Mouse (Mus musculus): ENCODE measurements around the gene Cyp27b1. TPM values are rescaled to one million over a fixed set of nuclear protein-coding genes. Genes with fewer than 3 reads are reported as not detected.
"Not testable (repeated sequence)": the region's sequence is repeated elsewhere in the genome, so short reads cannot be mapped to it uniquely, and the experiment has no call there.

Gene Cyp27b1
- polyA plus RNA-seq, 2 experiments, result 0.07 TPM; not detected in 1

DNA sequence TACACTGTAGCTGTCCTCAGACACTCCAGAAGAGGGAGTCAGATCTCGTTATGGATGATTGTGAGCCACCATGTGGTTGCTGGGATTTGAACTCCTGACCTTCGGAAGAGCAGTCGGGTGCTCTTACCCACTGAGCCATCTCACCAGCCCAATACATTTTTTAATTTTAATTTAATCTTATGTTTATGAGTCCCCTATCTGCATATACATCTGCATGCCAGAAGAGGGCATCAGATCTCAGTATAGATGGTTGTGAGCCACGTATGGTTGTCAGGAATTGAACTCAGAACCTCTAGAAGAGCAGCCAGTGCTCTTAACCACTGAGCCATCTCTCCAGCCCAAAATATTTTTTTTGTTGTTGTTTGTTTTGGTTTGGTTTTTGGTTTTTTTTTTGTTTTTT, 24.2 kb downstream of the Cyp27b1 start:
- H3K4me3 ChIP-seq (ENCODE audit: insufficient read depth in 1 of 2, low read depth in 2 of 2, low read length in 2 of 2); H3K27me3 ChIP-seq (ENCODE audit: control insufficient read depth, insufficient read depth, low read length); H3K9ac ChIP-seq (replicated peaks); DNase-seq (ENCODE audit: low read depth in 3 of 3, low spot score in 3 of 3); ATAC-seq (ENCODE audit: insufficient read depth); H3K27ac ChIP-seq; H3K9me3 ChIP-seq (ENCODE audit: control insufficient read depth, low read length); H3K4me2 ChIP-seq (ENCODE audit: low read depth); H3K36me3 ChIP-seq (replicated peaks; ENCODE audit: control insufficient read depth, insufficient read depth, low read depth): not testable (repeated sequence)
- H3K4me1 ChIP-seq (replicated peaks; ENCODE audit: control insufficient read depth in 2 of 2, insufficient read depth in 2 of 2, low read length in 1 of 2), result peaks cover 0 to 28% of the 10 kb centered on the region in 2 experiments; a peak in 3 of 4 replicates
- peak; percentile 21; the same call in 1 of the 2 replicates for TF ChIP-seq CTCF (IDR thresholded peaks at IDR 0.05; ENCODE audit: low read depth)
- WGBS (ENCODE audit: insufficient replicate concordance), result 74% methylated on average over 4 of the region's 4 CpGs

DNA sequence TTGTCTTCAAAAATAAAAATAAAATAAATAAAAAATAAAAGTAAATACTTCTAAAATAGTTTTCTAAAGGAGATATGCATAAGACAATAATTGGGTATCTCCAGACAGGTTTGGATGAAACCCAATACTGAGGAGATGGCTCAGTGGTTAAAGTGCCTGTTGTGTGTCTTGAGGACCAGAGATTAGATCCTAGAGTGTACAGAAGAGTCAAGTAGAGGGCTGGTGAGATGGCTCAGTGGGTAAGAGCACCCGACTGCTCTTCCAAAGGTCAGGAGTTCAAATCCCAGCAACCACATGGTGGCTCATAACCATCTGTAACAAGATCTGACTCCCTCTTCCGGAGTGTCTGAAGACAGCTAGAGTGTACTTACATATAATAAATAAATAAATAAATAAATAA, 24.9 kb downstream of the Cyp27b1 start:
- DNase-seq (ENCODE audit: low read depth in 3 of 3, low spot score in 3 of 3); H3K9me3 ChIP-seq (ENCODE audit: control insufficient read depth, low read length); H3K27ac ChIP-seq; ATAC-seq (ENCODE audit: insufficient read depth); H3K4me2 ChIP-seq (ENCODE audit: low read depth); H3K9ac ChIP-seq (replicated peaks); H3K4me3 ChIP-seq (ENCODE audit: insufficient read depth in 1 of 2, low read depth in 2 of 2, low read length in 2 of 2); H3K36me3 ChIP-seq (replicated peaks; ENCODE audit: control insufficient read depth, insufficient read depth, low read depth); H3K27me3 ChIP-seq (ENCODE audit: control insufficient read depth, insufficient read depth, low read length): not testable (repeated sequence)
- 54% methylated on average over 2 of the region's 2 CpGs for WGBS (ENCODE audit: insufficient replicate concordance)
- peaks cover 0 to 28% of the 10 kb centered on the region in 2 experiments; a peak in 3 of 4 replicates for H3K4me1 ChIP-seq (replicated peaks; ENCODE audit: control insufficient read depth in 2 of 2, insufficient read depth in 2 of 2, low read length in 1 of 2)

DNA sequence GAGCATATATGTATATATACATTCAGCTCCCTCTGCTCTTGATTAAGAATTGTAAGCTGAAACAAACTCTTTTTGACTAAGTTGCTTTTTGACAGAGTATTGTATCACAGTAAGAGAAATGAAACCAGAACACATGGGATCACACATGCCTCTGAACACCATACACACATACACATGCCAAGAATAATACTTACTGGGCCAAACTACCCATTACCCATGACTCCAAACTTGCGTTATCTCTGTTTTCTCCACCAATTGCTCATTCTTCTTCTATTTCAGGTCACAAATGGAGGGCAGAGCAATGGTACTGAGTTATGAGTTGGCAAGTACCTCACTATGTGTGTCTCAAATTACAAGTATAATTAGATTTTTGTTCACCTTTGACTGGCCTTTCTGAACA, 25.9 kb downstream of the Cyp27b1 start:
- Histone ChIP-seq H3K27ac (no peak overlapping the region), H3K4me2 (ENCODE audit: low read depth) (no peak overlapping the region), H3K4me1 (replicated peaks; ENCODE audit: control insufficient read depth in 2 of 2, insufficient read depth in 2 of 2, low read length in 1 of 2) (peaks cover 0 to 21% of the 10 kb centered on the region in 2 experiments; a peak in 3 of 4 replicates), H3K4me3 (ENCODE audit: insufficient read depth in 1 of 2, low read depth in 2 of 2, low read length in 2 of 2) (no peak overlapping the region), H3K36me3 (replicated peaks; ENCODE audit: control insufficient read depth, insufficient read depth, low read depth) (no peaks in the 10 kb centered on the region), H3K9me3 (ENCODE audit: control insufficient read depth, low read length) (no peaks in the 10 kb centered on the region), H3K9ac (replicated peaks) (no peak overlapping the region), H3K27me3 (ENCODE audit: control insufficient read depth, insufficient read depth, low read length) (peaks cover 9% of the 10 kb centered on the region)
- 78% methylated on average over 1 of the region's 1 CpGs for WGBS (ENCODE audit: insufficient replicate concordance)
- ATAC-seq (ENCODE audit: insufficient read depth) (no peak), DNase-seq (ENCODE audit: low read depth in 3 of 3, low spot score in 3 of 3) (no peak)
- TF ChIP-seq EP300 (IDR thresholded peaks at IDR 0.05; ENCODE audit: low read depth) (no peak), CTCF (IDR thresholded peaks at IDR 0.05; ENCODE audit: low read depth) (no peak)

DNA sequence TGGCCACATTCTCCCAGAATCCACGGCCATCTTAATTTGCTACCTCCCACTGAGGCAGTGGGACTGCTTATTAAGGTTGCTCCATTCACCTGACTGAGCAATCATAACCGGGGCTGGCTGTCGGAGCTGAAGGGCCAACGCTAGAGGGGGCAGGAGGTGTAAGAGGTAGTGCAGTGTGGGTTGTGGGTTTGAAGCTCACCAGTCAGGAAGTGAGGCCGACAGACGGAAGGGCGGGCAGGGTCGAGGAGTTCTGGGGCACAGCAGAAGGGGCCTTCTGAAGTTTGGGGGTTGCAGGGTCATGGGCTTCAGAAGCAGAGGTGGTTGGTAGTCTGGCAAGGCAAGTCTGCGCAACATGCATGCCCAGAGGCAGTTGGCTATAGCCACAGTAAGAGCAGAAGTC, 27.0 kb downstream of the Cyp27b1 start, which contains the start of gene Agap2:
TSS of gene Agap2 (plus strand) at position 205 of the 400 bp plus-strand sequence.
- H3K27me3 ChIP-seq (ENCODE audit: control insufficient read depth, insufficient read depth, low read length), result peaks cover 20% of the 10 kb centered on the region
- no peaks in the 10 kb centered on the region for H3K9me3 ChIP-seq (ENCODE audit: control insufficient read depth, low read length)
- H3K27ac ChIP-seq, result no peak within 1 kb of the TSS
- ATAC-seq (ENCODE audit: insufficient read depth) (no peak), DNase-seq (ENCODE audit: low read depth in 3 of 3, low spot score in 3 of 3) (no peak)
- peak within 1 kb of the TSS; percentile 32 to 38 for H3K4me3 ChIP-seq (ENCODE audit: insufficient read depth in 1 of 2, low read depth in 2 of 2, low read length in 2 of 2)
- no peaks in the 10 kb centered on the region for H3K36me3 ChIP-seq (replicated peaks; ENCODE audit: control insufficient read depth, insufficient read depth, low read depth)
- H3K4me2 ChIP-seq (ENCODE audit: low read depth), result peak within 1 kb of the TSS; percentile 52
- H3K9ac ChIP-seq (replicated peaks), result no peak within 1 kb of the TSS
- H3K4me1 ChIP-seq (replicated peaks; ENCODE audit: control insufficient read depth in 2 of 2, insufficient read depth in 2 of 2, low read length in 1 of 2), result peaks cover 0 to 14% of the 10 kb centered on the region in 2 experiments; a peak in 3 of 4 replicates
- TF ChIP-seq CTCF (IDR thresholded peaks at IDR 0.05; ENCODE audit: low read depth) (peak; percentile 71), EP300 (IDR thresholded peaks at IDR 0.05; ENCODE audit: low read depth) (no peak)
- 14% methylated on average over 9 of the region's 9 CpGs for WGBS (ENCODE audit: insufficient replicate concordance)

DNA sequence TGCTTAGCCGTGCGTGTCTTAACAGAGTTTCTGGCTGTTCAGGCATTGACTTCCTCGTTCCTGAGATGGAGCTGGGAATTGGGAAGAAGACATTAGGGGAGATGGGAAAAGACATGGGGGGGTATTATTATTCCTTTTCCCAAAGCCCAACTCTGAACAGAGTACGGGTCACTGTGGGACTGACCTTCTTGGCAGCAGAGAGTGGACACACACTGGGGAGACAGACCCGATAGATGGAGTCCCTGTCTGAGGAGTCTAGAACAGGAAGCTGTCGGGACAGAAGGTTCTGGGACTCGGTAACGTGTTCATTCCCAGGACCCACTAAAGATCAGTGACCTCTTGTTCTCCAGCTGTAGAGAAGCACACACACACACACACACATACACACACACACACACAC, 27.6 kb downstream of the Cyp27b1 start:
- Histone ChIP-seq H3K4me3 (ENCODE audit: insufficient read depth in 1 of 2, low read depth in 2 of 2, low read length in 2 of 2) (peak overlapping the region; percentile 32 to 38), H3K27ac (no peak overlapping the region), H3K9me3 (ENCODE audit: control insufficient read depth, low read length) (no peaks in the 10 kb centered on the region), H3K4me1 (replicated peaks; ENCODE audit: control insufficient read depth in 2 of 2, insufficient read depth in 2 of 2, low read length in 1 of 2) (peaks cover 0 to 14% of the 10 kb centered on the region in 2 experiments; a peak in 3 of 4 replicates), H3K4me2 (ENCODE audit: low read depth) (peak overlapping the region; percentile 52), H3K27me3 (ENCODE audit: control insufficient read depth, insufficient read depth, low read length) (peaks cover 25% of the 10 kb centered on the region), H3K9ac (replicated peaks) (no peak overlapping the region), H3K36me3 (replicated peaks; ENCODE audit: control insufficient read depth, insufficient read depth, low read depth) (no peaks in the 10 kb centered on the region)
- ATAC-seq (ENCODE audit: insufficient read depth), result no peak
- no peak for DNase-seq (ENCODE audit: low read depth in 3 of 3, low spot score in 3 of 3)
- no peak for TF ChIP-seq CTCF (IDR thresholded peaks at IDR 0.05; ENCODE audit: low read depth)
- no peak for TF ChIP-seq EP300 (IDR thresholded peaks at IDR 0.05; ENCODE audit: low read depth)
- 19% methylated on average over 8 of the region's 8 CpGs for WGBS (ENCODE audit: insufficient replicate concordance)

Measured in liver, embryonic 14.5 days (tissue).